Mouse (Mus musculus): ENCODE data around the gene Otulinl.

GRCm38 (mm10) chr15:27681419-27682187 lies at the start of gene Otulinl:
- no peak for TF ChIP-seq MAX (IDR thresholded peaks at IDR 0.05; ENCODE audit: low read depth)
- peak; percentile 48 for TF ChIP-seq POLR2A (IDR thresholded peaks at IDR 0.05; ENCODE audit: insufficient read length, low read depth)
